Mouse (Mus musculus): ENCODE data around the gene Tspan17.

Tspan17 gene

DNA sequence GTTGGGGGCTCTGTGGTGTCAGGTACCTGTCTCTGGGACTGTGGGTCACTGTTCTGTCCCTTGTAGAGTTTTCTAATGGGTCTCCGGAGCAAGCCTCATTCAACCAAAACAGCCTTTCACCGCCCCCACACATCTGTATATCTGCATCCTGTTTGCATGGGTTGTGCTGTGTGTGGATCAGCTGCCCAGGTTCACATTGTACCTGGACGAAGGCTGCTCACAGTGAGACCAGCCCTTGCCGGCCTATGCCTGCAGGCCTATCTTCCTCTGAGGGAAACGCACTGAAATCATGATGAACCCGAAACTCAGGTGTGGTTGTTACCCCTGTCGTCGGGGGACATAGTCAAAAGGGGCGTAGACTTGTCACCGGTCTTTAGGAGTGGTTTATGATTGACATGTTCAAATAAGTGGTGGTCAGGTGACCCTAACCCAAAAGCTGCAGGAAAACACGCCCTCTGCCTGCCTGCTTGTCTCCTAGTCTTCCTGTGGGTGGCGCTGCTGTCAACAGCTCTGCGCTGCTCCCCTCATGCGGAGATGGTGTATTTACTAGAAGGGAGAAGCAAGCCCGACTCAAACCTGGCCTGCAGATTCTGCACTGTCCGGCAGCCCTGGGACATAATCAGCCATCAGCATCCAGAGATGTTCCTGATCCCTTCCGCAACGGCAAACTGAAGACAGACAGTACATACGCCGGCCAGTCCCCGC lies 16.1 kb downstream of the Tspan17 start:
- no peak for DNase-seq (ENCODE audit: low read depth, low spot score)

DNA sequence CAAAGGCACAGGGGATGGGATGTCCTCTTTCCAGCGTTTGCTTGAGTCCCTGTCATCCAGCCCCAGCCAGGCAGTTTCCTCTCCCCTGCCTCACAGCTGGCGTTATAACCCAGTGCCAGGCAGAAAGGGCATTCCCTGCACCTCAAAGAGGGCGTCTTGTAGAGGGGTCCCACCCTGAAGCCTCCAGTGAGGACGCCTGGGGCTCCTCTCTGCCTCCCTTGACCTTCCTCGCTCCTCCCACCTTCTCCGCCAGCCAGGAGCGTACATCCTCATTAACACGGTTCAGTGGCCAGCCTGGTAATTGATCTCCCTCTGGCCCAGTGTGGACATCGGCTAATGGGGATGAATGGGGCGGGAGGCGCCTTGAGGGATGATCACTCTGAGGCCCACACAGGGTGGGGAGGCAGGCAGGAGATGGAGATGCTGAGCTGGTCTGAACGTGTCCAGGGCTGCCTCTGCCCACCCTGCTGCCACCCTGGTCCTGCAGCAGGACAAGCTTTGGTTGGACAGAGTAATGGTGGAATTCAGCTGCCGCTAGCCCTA lies 17.3 kb downstream of the Tspan17 start:
- DNase-seq (ENCODE audit: low read depth, low spot score) = no peak

DNA sequence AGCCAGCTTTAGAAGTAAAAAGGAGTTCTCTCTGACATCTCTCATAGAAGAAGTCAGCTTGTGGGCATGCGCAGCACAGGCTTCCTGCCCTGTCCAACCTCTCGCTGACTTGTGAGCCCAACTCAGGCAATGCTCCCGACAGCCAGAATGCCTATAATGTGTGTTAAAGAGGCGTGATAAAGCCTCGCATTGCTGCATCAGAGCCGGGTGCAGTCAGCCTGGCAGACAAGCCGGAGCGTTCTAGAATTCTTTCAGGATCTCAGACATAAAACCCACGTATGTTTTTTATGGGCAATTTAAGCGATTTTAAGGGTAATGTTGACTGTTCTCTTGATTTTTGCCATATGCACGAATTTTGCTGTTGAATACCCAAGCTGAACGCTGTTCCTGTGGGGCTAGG lies 18.9 kb downstream of the Tspan17 start:
- DNase-seq (ENCODE audit: low read depth, low spot score) = no peak

DNA sequence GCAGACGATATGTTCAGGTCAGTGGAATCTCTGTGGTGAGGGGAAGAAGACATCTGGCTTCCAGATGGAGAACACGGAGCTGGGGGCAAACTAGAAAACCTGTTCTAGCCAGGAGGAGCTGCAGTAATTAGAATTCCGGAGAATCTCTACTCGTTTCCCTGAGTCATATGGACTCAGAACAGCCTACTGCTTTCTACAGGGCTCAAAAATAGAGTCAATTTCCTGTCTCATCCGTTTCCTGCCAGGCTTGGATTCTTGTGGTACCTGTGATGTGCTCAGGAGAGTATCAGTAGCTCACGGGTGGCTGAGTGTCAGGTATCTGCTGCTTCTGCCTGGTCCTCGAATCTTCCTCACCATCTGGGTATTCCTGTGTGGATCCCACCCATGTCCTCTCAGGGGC lies 22.3 kb downstream of the Tspan17 start:
- DNase-seq (ENCODE audit: low read depth, low spot score) = no peak

DNA sequence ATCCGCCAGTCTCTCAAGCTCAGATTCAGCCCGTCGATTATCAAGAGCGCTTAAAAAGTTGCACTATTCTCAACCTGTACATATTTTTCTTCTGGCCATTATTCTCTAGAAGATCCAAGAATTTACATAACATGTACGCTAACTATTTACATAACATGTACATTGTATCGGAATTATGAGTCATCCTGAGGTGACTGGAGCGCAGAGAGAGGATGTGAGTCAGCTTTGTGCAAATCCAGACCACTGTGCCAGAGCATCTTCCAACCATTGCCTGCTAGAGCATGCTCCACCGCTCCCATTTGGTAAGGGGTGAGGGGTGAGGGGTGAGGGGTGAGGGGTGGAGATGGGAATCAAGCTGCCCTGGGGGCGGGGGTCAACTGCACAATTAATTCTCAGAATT lies 24.2 kb downstream of the Tspan17 start:
- no peak for DNase-seq (ENCODE audit: low read depth, low spot score)

DNA sequence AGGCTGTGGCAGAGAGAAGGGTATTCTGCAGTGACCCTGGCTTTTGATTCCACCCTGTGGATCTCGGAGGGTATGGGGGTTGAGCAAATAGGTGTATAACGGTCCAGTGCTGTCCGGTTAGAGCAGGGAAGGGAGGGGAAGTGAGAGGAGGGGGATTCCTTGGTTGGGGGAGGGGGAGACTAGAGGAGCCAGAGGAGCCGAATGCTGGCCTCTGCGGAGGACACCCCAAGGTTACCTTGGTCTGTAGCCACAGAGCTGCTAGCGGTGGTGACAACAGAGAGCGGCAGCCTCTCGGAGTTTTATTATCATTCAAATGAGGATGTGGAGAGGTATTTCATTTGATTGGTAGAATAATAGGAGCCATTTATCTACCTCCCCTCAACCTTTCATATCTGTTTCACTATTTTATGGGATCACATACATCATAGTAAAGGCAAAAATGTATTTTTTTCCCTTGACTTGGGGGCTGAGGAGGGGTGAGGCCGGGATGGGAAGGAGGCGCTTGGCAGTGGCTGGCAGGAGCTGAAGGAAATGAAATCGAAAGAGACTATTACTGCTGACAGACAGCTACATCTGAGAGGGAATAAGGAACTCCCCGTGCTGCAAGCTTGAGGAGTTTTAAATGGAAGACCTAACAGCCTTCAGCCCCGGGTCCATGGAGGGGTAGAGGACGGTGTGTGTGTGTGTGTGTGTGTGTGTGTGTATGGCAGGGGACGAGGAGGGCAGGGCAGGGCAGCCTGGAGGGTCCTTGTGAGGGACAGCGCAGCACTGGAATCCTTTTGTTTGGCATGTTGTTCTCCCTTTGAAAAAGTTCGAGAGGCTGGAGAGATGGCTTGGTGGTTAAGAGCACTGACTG lies 29.4 kb downstream of the Tspan17 start:
- DNase-seq (ENCODE audit: low read depth, low spot score) = no peak

DNA sequence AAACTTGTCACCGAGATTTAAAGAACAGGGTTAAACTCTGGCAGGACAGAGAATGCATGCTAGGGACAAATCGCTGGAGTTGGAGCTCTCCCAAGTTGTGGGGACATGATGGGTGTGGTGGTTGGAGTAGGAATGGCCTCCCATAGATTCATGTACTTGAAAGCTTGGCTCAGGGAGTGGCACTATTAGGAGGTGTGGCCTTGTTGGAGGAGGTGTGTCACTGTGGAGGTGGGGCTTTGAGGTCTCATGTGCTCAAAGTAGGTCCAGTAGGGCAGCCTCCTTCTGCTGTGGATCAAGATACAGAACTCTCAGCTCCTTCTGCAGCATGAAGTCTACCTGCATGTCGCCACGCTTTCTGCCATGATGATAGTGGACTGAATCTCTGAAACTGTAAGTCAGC lies 31.9 kb downstream of the Tspan17 start:
- no peak for DNase-seq (ENCODE audit: low read depth, low spot score)

DNA sequence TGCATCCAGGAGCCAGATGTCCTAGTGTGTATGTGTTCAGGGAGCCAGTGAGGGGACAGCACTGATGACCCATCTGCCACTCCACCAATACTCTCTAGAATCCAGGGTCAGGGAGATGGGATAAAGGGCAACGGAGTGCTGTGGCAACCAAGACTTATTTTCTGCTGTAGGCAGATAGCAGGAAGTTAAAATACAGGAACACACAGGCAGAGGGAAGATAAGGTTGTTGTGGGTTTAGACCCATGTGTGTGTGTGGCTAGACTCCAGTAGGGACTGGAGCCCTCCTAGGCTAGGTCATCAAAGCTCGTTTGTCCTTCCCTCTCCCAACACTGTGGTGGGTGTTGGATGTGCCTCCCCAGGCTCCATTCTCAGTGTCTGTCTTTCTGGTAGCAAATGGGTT lies 32.8 kb downstream of the Tspan17 start:
- DNase-seq (ENCODE audit: low read depth, low spot score) = no peak

DNA sequence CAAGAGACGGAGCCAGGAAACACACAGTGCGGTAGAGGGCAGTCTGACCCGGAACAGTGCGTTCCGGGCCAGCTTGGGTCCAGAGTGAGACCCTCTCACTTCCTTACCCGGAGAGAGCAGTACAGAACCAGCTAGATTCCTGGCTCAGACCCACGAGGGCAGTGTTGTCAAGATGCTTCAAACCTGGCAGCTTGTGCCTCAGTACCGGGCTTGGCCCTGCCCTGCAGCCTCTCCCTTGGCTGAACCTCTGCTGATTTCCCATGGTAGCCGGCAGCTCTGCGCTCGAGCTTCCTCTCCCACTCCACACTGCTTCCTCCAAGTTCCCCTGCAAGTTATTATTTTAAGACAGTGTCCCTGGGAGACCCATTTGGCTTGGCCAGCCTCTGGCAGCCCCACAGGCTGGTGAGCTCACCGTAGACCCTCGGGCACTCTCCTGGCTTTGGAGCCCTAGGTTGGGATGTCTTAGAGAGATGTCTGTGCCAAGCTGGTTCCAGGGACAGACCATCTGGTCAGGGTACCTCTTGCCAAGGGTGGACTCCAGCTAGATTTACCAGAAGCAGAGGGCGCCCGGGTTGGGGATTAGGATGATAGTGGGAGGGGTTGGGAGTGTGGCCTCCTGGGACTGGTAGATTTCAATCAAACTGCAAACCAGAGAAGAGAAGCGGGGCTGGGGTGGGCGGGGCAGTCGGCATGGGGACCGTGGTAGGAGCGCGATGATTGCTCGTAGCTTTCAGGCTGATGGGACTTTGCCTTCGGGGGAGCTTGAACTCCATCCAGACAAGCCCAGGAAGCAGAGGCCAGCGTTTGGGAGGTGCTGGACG lies 35.1 kb downstream of the Tspan17 start:
- DNase-seq (ENCODE audit: low read depth, low spot score) = no peak

DNA sequence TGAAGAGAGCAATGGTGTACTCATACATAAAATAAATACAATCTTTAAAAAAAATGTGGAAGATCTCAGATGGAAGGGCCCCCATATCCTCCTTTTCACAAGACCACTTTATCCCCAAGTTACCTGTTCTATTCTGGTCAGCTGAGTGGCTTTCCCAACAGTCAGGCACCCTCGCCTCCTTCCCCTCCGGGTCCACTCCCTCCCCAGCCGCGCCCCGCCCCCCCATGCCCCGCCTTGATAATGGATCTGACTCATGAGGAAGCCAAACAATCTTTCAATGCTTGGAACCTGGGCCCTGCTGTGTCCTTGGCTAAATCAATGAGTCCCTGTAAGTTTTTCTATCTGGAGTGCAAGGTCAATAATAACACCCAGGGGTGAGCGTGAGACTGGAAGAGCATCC lies 38.8 kb downstream of the Tspan17 start:
- no peak for DNase-seq (ENCODE audit: low read depth, low spot score)

DNA sequence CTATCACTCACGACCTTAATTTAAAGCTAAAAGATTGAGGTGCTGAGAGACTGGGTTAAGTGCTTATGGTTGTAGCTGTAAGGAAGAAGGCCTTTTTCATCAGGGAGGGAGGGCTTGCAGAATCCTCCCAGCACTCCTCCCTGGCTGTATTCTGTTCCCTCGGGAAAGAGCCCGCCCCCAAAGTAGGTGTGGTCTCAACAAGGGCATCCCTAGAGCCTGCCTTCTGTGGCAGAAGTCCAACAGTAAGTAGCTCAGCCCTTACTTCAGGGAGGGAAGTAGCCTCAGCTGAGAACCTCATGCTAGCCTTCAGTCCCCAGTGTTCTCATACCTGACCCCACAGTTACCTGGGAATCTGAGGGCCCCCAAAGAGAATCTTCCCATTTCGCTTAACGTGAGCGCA lies 39.3 kb downstream of the Tspan17 start:
- no peak for DNase-seq (ENCODE audit: low read depth, low spot score)

DNA sequence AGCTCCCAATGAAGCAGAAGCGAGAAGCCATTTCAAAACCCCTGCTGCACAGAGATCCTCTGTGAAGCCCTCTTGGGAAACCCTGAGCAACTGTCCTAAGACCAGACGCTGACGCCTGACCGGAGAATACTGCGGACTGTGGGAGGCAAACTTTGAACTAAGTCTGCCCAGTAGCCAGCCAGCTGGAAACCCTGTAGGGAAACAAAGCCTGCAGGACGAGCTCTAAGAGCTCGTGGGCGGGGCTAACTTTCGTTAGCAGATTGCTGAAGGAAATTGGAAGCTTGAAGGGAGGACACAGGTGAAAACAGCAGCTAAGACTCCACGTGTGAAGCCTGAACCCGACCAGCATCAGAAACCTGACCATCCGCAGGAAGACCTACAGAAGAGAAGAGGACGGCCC lies 40.3 kb downstream of the Tspan17 start:
- no peak for DNase-seq (ENCODE audit: low read depth, low spot score)

DNA sequence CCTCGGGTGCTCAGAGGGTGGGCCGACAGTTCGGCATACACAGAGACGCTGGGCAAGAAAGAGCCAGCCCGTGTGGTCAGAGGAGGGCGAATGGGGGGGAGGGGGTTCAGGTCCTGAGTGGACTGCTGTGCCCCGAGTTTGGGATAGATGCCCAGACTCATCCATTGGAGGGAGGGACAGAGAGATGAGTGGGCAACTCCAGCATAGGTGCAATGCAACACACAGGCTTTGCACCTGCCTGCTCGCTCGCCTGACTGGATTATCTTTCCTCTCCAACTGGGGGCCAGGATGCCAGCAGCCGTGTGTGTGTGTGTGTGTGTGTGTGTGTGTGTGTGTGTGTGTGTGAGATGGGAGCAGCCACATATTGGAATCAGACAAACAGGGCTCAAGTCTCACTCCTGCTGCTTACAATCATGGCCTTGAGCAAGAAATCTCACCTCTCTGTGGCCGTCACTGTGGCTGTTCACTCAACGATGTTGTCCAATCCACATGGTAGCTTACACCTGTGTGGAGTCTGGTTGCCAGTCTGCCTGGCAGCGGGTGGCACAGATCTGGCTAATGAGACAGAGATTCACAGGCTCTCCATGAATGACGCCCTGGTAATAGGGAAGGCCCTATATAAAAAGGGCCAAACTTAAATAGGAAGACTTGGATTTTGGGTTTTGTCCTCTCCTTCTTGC lies 47.3 kb downstream of the Tspan17 start:
- DNase-seq (ENCODE audit: low read depth, low spot score) = no peak

DNA sequence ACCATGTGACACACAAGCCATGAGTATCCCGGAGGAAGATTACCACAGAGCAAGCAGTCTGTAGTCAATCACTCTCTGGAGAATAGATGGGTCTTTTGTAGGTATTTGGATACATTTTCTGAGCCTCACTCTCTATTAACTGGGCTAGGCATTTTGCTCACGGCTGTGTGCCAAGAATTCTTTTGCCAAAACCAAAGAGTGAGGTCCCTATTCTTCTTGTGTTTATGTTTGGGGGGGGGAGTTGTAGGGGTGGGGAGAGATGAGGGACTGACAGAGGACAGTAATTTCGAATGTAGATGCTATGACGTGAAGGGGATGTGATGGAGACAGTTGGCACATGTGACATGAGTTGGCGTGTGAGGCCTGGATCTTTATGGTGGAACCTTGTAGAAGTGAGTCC lies 47.9 kb downstream of the Tspan17 start:
- DNase-seq (ENCODE audit: low read depth, low spot score) = no peak

DNA sequence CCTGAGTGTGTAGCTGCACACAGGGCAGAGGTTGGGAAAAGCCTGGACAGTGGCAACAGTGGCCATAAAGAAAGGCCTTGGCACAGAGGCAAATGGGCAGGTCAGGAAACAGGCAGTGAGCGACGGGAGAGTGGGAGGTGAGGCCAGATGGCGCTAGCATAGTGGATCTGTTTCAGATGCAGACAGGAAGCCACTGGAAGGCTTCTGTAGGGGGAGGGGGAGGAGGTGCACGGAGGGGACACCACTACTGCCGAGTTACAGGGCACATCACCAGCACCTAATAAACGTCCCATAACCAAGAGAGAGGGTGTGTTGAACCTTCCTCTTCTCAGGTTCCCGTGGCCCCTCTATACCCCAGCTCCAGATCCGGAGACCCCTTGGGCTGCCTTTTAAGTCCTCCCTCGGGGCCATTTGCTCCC lies 48.3 kb downstream of the Tspan17 start:
- no peak for DNase-seq (ENCODE audit: low read depth, low spot score)

DNA sequence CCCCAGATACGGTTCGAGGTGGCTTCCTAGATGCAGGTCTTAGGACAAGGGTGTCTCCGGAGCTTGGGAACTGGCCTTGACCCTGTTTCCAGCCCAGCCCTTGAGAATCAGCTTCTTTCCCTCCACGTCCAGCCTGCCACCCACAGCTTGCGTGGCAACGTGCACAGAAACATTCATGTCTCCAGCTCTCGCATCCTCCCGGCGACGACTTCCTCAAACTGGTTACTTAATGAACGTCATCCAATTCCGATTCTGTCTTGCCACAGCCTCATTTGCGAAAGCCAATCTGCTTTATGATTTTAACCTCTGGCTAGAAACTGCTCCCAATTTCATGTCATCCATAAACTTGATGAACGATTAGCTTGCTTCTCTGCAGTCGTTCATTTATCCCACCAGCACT lies 49.4 kb downstream of the Tspan17 start:
- no peak for DNase-seq (ENCODE audit: low read depth, low spot score)

DNA sequence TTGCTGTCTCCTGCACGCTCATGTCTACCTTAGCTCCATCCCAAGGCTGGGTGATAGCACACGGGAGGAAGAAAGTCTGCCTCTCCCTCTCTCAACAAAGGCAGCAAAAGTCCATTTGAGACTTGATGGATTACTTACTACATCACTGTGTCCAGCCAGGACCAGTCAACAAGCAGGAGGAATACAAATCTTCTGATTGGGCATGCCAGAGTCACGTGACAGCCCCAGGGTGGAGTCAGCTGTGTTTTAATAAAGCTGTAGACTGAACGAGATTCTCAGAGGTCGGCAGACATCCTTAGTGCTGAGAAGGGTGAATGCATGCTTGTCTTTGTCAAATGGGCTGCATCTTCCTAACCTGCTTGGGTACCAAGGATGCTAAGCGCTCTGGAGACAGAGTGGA lies 50.0 kb downstream of the Tspan17 start:
- DNase-seq (ENCODE audit: low read depth, low spot score) = no peak

DNA sequence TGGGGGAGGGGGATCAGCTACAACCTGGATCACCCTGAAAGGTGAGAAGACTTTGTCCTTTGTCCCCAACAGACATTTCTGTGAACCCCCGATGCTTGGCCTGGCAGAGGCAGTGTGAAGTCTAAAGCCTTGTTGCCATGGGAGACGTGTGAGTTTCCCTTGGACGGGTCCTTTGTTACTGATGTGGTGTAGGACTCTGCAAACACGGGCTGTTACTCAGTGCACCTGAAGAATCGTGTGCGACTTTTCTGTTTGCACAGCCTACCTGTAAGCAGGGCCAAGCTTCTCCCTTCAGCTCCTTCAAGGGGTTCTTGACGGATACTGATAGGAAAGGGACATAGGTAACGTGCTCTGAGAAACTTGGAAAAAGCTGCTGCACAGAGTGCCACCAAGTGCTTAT lies 55.4 kb downstream of the Tspan17 start:
- DNase-seq (ENCODE audit: low read depth, low spot score) = no peak
